Mouse (Mus musculus): Measurements from ENCODE around the gene D5Ertd577e. TPM values are rescaled to one million over a fixed set of nuclear protein-coding genes. Genes with fewer than 3 reads are reported as not detected.
"Not testable (repeated sequence)": the region's sequence is repeated elsewhere in the genome, so short reads cannot be mapped to it uniquely, and the experiment has no call there.

D5Ertd577e gene
- polyA plus RNA-seq (2021): not detected

DNA sequence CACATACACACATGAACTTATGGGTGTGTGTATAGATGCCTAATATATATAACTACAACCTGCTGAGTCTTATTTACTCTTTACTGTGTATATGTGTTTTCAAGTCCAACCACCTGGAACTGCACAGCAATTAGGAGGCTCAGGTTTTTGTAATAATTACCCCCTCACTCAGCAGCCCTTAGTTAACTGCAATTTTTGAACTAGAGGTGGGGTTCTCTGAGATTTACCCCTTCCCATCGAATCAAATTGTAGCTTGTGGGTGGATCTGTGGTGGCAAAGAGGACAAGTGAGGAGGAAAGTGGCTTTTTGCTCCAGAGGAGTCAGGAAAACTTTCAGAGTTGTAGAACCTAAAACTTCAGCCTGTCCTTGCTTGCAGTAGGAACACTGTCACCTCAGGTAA lies at the start of gene D5Ertd577e:
TSS of gene D5Ertd577e (plus strand) at position 301 of the 400 bp plus-strand sequence.
- POLR2A ChIA-PET; CTCF ChIA-PET; ATAC-seq; in situ Hi-C loops (cut with MboI; ENCODE audit: low pct_unique_long_range_greater_than_20kb); DNase-seq (ENCODE audit: low read depth, low spot score); H3K27me3 ChIP-seq: not testable (repeated sequence)

DNA sequence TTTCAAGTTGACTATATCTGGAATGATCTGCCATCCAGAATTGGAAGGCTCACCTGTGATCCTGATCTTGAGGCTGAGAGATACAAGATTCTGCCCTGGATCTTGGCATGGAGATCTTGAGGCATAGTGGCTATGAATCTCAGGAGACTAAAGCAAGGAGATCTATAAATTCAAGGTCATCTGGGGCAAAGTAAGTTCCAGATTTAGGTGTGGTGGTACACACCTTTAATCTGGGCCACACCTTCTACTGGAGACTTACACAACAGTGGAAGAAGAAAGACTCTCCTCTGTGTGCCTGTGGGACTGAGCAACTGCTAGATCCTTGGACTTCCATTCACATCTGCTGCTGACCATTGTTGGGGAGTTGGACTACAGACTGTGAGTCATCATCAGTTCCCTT lies 53.9 kb downstream of the D5Ertd577e start, which contains the start of gene Gm3286:
TSS of gene Gm3286 (plus strand) at position 301 of the 400 bp plus-strand sequence.
- CTCF ChIA-PET: not testable (repeated sequence)

More for the DNA sequence above, 53.9 kb downstream of the D5Ertd577e start, which contains the start of gene Gm3286:
- ATAC-seq; in situ Hi-C loops (cut with MboI; ENCODE audit: low pct_unique_long_range_greater_than_20kb); H3K27me3 ChIP-seq; DNase-seq (ENCODE audit: low read depth, low spot score): not testable (repeated sequence)
- POLR2A ChIA-PET: interaction anchor here (0.7 kb wide), 1 partner anchor 1670 kb away, joined by 3 read pairs; no protein-coding TSS in a partner anchor

Other genes starting within 250 kb of the D5Ertd577e start
- gene Gm10424, start 184.0 kb upstream of the D5Ertd577e start, polyA plus RNA-seq (2021): 0.06 TPM
- not detected for gene Gm3259, start 150.9 kb upstream of the D5Ertd577e start, polyA plus RNA-seq (2021)
- not detected for gene Gm3286, start 54.0 kb downstream of the D5Ertd577e start, polyA plus RNA-seq (2021)
- not detected for gene Gm7971, start 138.1 kb downstream of the D5Ertd577e start, polyA plus RNA-seq (2021)